Mouse (Mus musculus): ENCODE data around the gene Cdh6.

DNA sequence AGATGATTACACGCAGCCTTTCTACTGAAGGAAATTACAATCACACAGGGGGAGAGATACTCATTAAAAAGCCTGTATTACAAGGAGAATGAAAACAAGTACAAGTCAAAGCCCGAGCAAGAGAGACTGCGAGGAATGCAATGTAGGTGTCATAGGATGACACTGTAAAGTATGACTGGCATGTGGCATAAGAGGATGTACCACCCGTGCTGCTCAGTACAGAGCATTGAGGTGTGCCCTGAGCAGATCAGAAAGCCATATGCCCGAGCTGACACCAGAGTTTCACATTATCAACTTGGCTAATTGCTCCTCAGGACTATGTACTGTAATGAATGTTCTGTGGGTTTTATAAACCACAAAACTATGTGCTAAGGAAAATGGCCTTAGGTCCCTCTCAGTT, 115.7 kb downstream of the Cdh6 start:
- TF ChIP-seq POLR2A (IDR thresholded peaks at IDR 0.05; ENCODE audit: control insufficient read depth, extremely low read depth, insufficient read depth, low read length, poor library complexity), result no peak
- no peak for TF ChIP-seq CTCF (IDR thresholded peaks at IDR 0.05; ENCODE audit: borderline replicate concordance, control insufficient read depth, extremely low read depth, insufficient read depth, low read length, poor library complexity)
